Mouse (Mus musculus) cerebellum, postnatal 14 days (tissue): ENCODE measurements at regions not wholly inside any gene's neighbourhood (a gene's known extent, or its start where the extent isn't known, plus 50 kb on each side); places are given as distances from the start of the nearest gene placed in this dataset.

Experiments
- DNase-seq, 2 experiments: peaks; one replicate each; pipeline ENCODE4 v3.0.0; 2021; ENCODE audit warnings: mixed read lengths in 2 of 2

DNA sequence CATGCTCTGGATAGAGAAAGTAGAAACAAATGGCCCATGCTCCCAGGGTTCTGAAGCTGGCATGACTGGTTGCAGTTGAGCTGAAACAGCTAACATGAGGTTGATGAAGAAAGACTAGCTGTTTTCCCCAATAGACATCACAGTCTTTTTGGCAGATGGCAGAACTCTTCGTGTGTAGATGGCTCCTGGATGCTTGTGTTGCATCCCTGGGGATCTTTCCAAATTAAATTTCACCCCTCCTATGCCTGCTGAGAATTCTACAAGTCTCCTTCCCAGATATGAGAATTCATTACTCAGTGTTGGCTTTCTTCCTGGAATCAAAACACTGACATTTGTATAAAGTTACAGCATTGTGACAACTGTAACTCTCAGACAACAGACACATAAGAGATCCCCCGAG is 595.3 kb downstream of the Slco4c1 start:
- DNase-seq, result peak in 1 of 2 experiments; percentile 1
